Mouse (Mus musculus): ENCODE measurements at regions not wholly inside any gene's neighbourhood (a gene's known extent, or its start where the extent isn't known, plus 50 kb on each side); places are given as distances from the start of the nearest gene placed in this dataset.

DNA sequence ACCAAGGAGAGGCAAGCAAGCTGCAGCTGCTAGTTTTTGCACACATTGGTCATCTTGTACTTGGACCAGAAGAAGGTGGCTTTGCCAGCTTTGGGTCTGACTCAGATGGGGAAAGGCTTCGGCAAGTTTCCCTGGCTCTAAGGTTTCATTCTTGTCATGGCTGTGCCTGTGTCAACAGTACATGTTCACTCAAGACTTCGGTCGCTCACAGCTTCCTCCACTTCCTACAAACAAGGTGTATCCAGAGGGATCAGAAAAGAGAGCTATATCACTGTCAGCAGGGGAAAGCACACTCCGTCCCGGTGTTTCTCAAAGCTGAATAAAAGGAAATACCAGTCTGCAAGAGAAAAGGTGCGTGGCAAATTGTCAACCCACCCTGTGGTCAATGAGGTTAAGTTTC lies 86.2 kb upstream of the Elovl6 start:
- DNase-seq (ENCODE audit: low read depth in 2 of 2, low spot score in 2 of 2) = no peak

- no peak for DNase-seq (ENCODE audit: low read depth in 2 of 2, low spot score in 2 of 2)
These were observed 82.2 kb upstream of the Elovl6 start for GRCm38 (mm10) chr3:129449928-129450327.

DNA sequence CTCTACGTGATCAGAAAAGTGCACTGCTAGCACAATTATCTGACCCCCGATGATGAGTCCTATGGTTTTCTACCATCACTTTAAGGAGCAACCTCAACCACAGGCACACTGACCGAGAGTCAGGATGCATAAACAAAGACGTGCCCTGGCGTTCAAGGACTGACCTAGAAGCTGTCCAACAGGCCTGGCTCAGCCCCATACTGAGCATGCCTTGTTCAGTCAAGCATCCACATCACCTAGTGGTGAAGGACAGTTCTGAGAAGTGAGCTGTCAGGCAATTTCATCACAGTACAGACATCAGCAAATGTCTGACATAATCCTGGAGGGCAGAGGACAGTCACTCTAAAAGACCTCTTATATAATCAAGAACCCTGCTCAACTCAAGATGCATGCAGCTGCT lies 81.5 kb upstream of the Elovl6 start:
- DNase-seq (ENCODE audit: low read depth in 2 of 2, low spot score in 2 of 2) = no peak

- no peak for DNase-seq (ENCODE audit: low read depth in 2 of 2, low spot score in 2 of 2)
These were observed 62.1 kb upstream of the Elovl6 start for GRCm38 (mm10) chr3:129470088-129470487.

DNA sequence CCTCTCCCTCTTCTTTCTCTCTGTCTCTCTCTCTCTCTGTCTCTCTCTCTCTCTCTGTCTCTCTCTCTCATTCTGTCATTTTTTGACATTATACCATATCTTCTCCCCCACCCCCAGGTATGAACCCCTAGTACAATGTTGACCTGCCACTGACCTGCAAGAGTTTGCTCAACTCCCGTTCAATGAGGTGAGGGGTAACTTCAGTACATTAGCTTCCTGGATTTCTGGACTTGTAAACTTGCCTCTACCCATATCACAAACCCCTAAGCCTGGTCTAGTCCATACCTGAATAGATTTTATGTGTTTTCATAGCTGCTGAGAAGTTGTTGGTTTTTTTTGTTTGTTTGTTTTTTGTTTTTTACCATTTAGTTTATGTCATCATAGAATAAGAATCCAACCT lies 60.8 kb upstream of the Elovl6 start:
- no peak for DNase-seq (ENCODE audit: low read depth in 2 of 2, low spot score in 2 of 2)

- DNase-seq (ENCODE audit: low read depth in 2 of 2, low spot score in 2 of 2) = no peak
These were observed 60.1 kb upstream of the Elovl6 start for GRCm38 (mm10) chr3:129472008-129472407.

- DNase-seq (ENCODE audit: low read depth in 2 of 2, low spot score in 2 of 2) = no peak
These were observed 57.7 kb upstream of the Elovl6 start for GRCm38 (mm10) chr3:129474451-129474850.

DNA sequence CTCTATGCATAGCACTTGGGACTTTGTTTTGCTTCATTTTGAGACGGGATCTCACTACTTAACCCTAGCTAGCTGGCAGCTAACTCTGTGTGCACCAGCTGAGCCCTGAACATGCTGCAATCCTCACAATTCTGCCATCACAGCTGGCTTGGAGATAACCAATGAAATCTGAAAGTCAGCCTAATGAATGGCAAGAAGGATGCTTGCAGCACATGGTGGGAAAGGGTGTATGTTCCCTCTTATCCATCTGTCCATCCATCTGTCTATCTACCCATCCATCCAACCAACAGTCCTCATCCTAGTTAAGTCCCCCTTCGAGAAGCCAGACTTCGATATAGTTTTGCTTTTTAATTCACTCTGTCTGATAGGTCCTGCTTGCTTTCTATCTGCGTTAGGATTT lies 55.9 kb upstream of the Elovl6 start:
- DNase-seq (ENCODE audit: low read depth in 2 of 2, low spot score in 2 of 2) = no peak

GRCm38 (mm10) chr3:129478093-129478492 lies 54.1 kb upstream of the Elovl6 start:
- DNase-seq (ENCODE audit: low read depth in 2 of 2, low spot score in 2 of 2) = no peak

GRCm38 (mm10) chr3:129481293-129481692 lies 50.9 kb upstream of the Elovl6 start:
- no peak for DNase-seq (ENCODE audit: low read depth in 2 of 2, low spot score in 2 of 2)
